Mouse (Mus musculus) CH12.LX (cell line): ENCODE measurements around the gene Cdh13. TPM values are rescaled to one million over a fixed set of nuclear protein-coding genes. Genes with fewer than 3 reads are reported as not detected.

ENCODE experiments used
- DNase-seq: peaks from one replicate; pipeline ENCODE4 v3.0.0-alpha.2; 2013; ENCODE audit errors: extremely low read depth
- H3K27ac ChIP-seq: 2 replicates; pipeline ENCODE4 v1.5.1; 2012; ENCODE audit warnings: low read depth, mild to moderate bottlenecking, control low read depth, moderate library complexity; ENCODE audit not compliant: insufficient read depth
- H3K27me3 ChIP-seq: replicated peaks from 2 replicates; pipeline ENCODE3; 2012; ENCODE audit warnings: inconsistent platforms
- H3K36me3 ChIP-seq, 2 experiments: replicated peaks in 1 of 2; 2 replicates each; pipeline versions ENCODE3 to v1.6.1; 2012; ENCODE audit warnings: inconsistent platforms in 1 of 2, low read length in 1 of 2, mild to moderate bottlenecking in 1 of 2, mixed read lengths in 1 of 2, moderate library complexity in 1 of 2; ENCODE audit not compliant: control insufficient read depth in 1 of 2, insufficient read depth in 1 of 2
- H3K4me1 ChIP-seq, 2 experiments: 2 replicates each; pipeline ENCODE4 v1.6.1; 2012; ENCODE audit warnings: inconsistent platforms in 1 of 2, moderate library complexity in 1 of 2; ENCODE audit not compliant: insufficient read depth in 2 of 2, control insufficient read depth in 1 of 2
- H3K4me2 ChIP-seq: 2 replicates; pipeline ENCODE4 v1.6.1; 2012; ENCODE audit warnings: low read depth, mild to moderate bottlenecking, control low read depth; ENCODE audit not compliant: poor library complexity, insufficient read depth, severe bottlenecking
- H3K4me3 ChIP-seq, 3 experiments: fragments of 150-350 bp in 1 of 3; sonication (generic) in 1 of 3; replicated peaks in 1 of 3; 2 replicates each; pipeline versions ENCODE3 to v1.5.1; 2011 to 2012; ENCODE audit warnings: low read depth in 2 of 3, low read length in 2 of 3, mild to moderate bottlenecking in 2 of 3, moderate library complexity in 2 of 3, control low read depth in 1 of 3, improper control_type of control experiment in 1 of 3, inconsistent platforms in 1 of 3, mixed read lengths in 1 of 3; ENCODE audit not compliant: poor library complexity in 1 of 3
- H3K79me2 ChIP-seq: replicated peaks from 2 replicates; pipeline ENCODE4 v1.6.1; 2012; ENCODE audit warnings: mild to moderate bottlenecking, moderate library complexity; ENCODE audit not compliant: control insufficient read depth, poor library complexity, insufficient read depth, severe bottlenecking; ENCODE audit errors: extremely low read depth
- H3K9ac ChIP-seq: 2 replicates; pipeline ENCODE4 v1.6.1; 2012; ENCODE audit warnings: low read depth, mild to moderate bottlenecking, control low read depth, moderate library complexity; ENCODE audit not compliant: insufficient read depth
- H3K9me3 ChIP-seq: replicated peaks from 2 replicates; pipeline ENCODE3; 2012; ENCODE audit warnings: low read length, inconsistent platforms, mixed read lengths
- BHLHE40 ChIP-seq: IDR thresholded peaks from 2 replicates; pipeline ENCODE4 v1.6.1; 2011; ENCODE audit warnings: mild to moderate bottlenecking, low read depth, low read length, improper control_type of control experiment
- CHD1 ChIP-seq: IDR thresholded peaks from 2 replicates; pipeline ENCODE4 v1.6.1; 2012; ENCODE audit warnings: low read depth, low read length, improper control_type of control experiment, inconsistent platforms
- CTCF ChIP-seq, 2 experiments: IDR thresholded peaks in 1 of 2; conservative IDR thresholded peaks in 1 of 2; 2 replicates each; pipeline ENCODE4 v1.5.1; 2011 to 2012; ENCODE audit warnings: low read depth in 2 of 2, low read length in 2 of 2, improper control_type of control experiment in 1 of 2, inconsistent platforms in 1 of 2, mild to moderate bottlenecking in 1 of 2, moderate library complexity in 1 of 2
- E2F4 ChIP-seq: IDR thresholded peaks from 2 replicates; pipeline ENCODE4 v1.6.1; 2011; ENCODE audit warnings: low read depth, low read length, improper control_type of control experiment; ENCODE audit not compliant: insufficient replicate concordance
- ELF1 ChIP-seq: IDR thresholded peaks from 2 replicates; pipeline ENCODE4 v1.6.1; 2014; ENCODE audit warnings: low read depth, mild to moderate bottlenecking, inconsistent platforms, low read length, improper control_type of control experiment
- EP300 ChIP-seq: IDR thresholded peaks from 2 replicates; pipeline ENCODE4 v1.6.1; 2011; ENCODE audit warnings: low read length, improper control_type of control experiment
- ETS1 ChIP-seq: conservative IDR thresholded peaks from 2 replicates; pipeline ENCODE4 v1.6.1; 2012; ENCODE audit warnings: low read depth, mild to moderate bottlenecking, inconsistent platforms, low read length, improper control_type of control experiment, moderate library complexity
- GABPA ChIP-seq: IDR thresholded peaks from 2 replicates; pipeline ENCODE4 v1.6.1; 2012; ENCODE audit warnings: low read depth, low read length, improper control_type of control experiment, inconsistent platforms; ENCODE audit not compliant: insufficient replicate concordance
- HCFC1 ChIP-seq: IDR thresholded peaks from 2 replicates; pipeline ENCODE4 v1.6.1; 2012; ENCODE audit warnings: low read depth, mild to moderate bottlenecking, inconsistent platforms, low read length, improper control_type of control experiment
- JUN ChIP-seq: IDR thresholded peaks from 2 replicates; pipeline ENCODE4 v1.6.1; 2011; ENCODE audit warnings: low read depth, mild to moderate bottlenecking, low read length, improper control_type of control experiment, moderate library complexity; ENCODE audit not compliant: insufficient read depth
- JUND ChIP-seq: conservative IDR thresholded peaks from 2 replicates; pipeline ENCODE4 v1.6.1; 2011; ENCODE audit warnings: low read depth, low read length, improper control_type of control experiment
- MAX ChIP-seq: IDR thresholded peaks from 2 replicates; pipeline ENCODE4 v1.6.1; 2011; ENCODE audit warnings: low read length, improper control_type of control experiment
- MEF2A ChIP-seq: IDR thresholded peaks from 2 replicates; pipeline ENCODE4 v1.6.1; 2014; ENCODE audit warnings: low read depth, mild to moderate bottlenecking, inconsistent platforms, low read length, improper control_type of control experiment, borderline replicate concordance
- MYC ChIP-seq: IDR thresholded peaks from 2 replicates; pipeline ENCODE4 v1.6.1; 2011; ENCODE audit warnings: low read depth, mild to moderate bottlenecking, improper control_type of control experiment, low read length
- POLR2AphosphoS2 ChIP-seq: IDR thresholded peaks from 2 replicates; pipeline ENCODE4 v1.6.1; 2011; ENCODE audit warnings: low read depth, low read length, improper control_type of control experiment
- RAD21 ChIP-seq: IDR thresholded peaks from 2 replicates; pipeline ENCODE4 v1.6.1; 2011; ENCODE audit warnings: low read depth, mild to moderate bottlenecking, low read length, improper control_type of control experiment, moderate library complexity
- SIN3A ChIP-seq: IDR thresholded peaks from 2 replicates; pipeline ENCODE4 v1.6.1; 2012; ENCODE audit warnings: low read length, improper control_type of control experiment, inconsistent platforms
- SMC3 ChIP-seq: IDR thresholded peaks from 2 replicates; pipeline ENCODE4 v1.6.1; 2011; ENCODE audit warnings: low read depth, low read length, improper control_type of control experiment
- UBTF ChIP-seq: IDR thresholded peaks from 2 replicates; pipeline ENCODE4 v1.6.1; 2012; ENCODE audit warnings: low read depth, mild to moderate bottlenecking, inconsistent platforms, low read length, improper control_type of control experiment, moderate library complexity
- USF1 ChIP-seq: IDR thresholded peaks from 2 replicates; pipeline ENCODE4 v1.6.1; 2014; ENCODE audit warnings: low read depth, mild to moderate bottlenecking, inconsistent platforms, low read length, improper control_type of control experiment
- USF2 ChIP-seq: conservative IDR thresholded peaks from 2 replicates; pipeline ENCODE4 v1.6.1; 2011; ENCODE audit warnings: low read depth, low read length, improper control_type of control experiment
- ZC3H11A ChIP-seq: IDR thresholded peaks from 2 replicates; pipeline ENCODE4 v1.6.1; 2012; ENCODE audit warnings: low read depth, mild to moderate bottlenecking, inconsistent platforms, low read length, improper control_type of control experiment
- ZKSCAN1 ChIP-seq: IDR thresholded peaks from 2 replicates; pipeline ENCODE4 v1.6.1; 2012; ENCODE audit warnings: low read depth, inconsistent platforms, low read length, improper control_type of control experiment, borderline replicate concordance
- ZMIZ1 ChIP-seq: IDR thresholded peaks from 2 replicates; pipeline ENCODE4 v1.6.1; 2012; ENCODE audit warnings: low read depth, mild to moderate bottlenecking, inconsistent platforms, low read length, improper control_type of control experiment
- dilution Hi-C: fragments of 300-500 bp; cut with MboI; formaldehyde crosslinking; loops from 2 replicates; pipeline ENCODE4 v1.14.3; 2020; ENCODE audit warnings: low sequenced_read_pairs; ENCODE audit not compliant: extremely low pct_unique_long_range_greater_than_20kb, extremely low pct_ligation_motif_present
- in situ Hi-C: fragments of 300-500 bp; cut with MboI; formaldehyde crosslinking; loops from 3 replicates; pipeline ENCODE4 v1.14.3; 2019; ENCODE audit warnings: low sequenced_read_pairs, low pct_ligation_motif_present, low pct_unique_long_range_greater_than_20kb, mixed read lengths
- polyA plus RNA-seq: library from polyadenylated mRNA; unstranded; fragments of >175 nt; gene quantifications from 2 replicates; pipeline ENCODE4 v1.2.1, GENCODE M21; 2012; ENCODE audit warnings: low read depth; ENCODE audit not compliant: insufficient read length
- total RNA-seq, 2 experiments: library from RNA; depleted of rRNA; stranded (reverse); fragments of 300-350 nt in 1 of 2; fragments of >200 nt in 1 of 2; gene quantifications; 2 replicates each; pipeline ENCODE4 v1.2.3; 2012 to 2014

Cdh13 gene
- total and polyA plus RNA-seq, 3 experiments, result not detected

DNA sequence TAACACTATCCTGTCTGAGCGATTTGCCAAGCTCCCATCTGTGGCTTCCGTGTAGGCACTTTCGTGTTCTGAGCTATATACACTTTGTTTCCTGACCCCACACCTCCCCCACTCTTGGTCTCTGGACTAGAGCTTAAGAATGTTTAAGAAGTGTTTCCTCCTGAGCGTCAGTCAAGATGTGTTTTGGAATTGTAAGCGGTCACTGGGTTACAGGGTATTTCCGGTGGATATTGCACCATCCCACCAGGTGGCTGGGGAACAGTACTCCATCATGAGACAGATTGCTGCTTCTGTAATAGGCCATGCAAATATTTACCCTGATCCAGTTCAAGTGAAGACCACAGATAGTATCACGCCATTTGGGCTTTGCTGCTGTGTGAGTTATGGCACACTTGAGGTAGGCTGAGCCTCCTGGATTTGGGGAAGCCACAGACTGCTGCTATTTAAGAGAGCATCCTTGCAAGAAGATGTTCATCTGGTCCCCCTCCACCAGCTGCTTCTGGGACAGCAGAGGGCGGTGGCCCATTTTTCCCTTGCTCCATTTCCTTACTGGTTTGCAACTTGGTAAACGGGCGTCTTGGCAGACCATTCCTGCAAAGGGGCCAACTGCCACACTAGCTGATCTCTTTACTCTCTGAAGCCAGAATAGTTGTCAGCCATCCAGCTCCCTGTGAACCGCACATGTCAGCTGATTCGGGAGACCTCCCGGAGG lies 234.7 kb downstream of the Cdh13 start:
- H3K4me2 ChIP-seq, result no peak overlapping the region

DNA sequence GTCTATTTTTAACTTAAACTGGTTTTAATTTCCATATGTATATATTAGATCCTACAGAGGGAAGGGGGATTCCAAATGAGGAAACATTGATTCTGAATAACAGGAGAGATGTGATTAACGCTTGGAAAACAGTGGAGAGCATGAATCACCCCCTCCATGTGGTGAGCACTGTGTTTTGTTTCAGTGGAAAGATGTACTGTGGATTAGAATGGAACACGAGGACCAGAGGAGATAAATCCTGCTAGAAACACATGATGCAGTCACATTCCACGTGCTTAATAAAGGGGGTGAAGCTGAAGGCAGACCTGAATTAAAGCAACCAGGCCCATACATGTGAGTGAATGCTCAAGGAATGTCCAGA lies 235.2 kb downstream of the Cdh13 start:
- H3K36me3 ChIP-seq, result no peaks in the 10 kb centered on the region
- in situ Hi-C loops, result no loop called here
- H3K79me2 ChIP-seq, result no peaks in the 10 kb centered on the region
- no peak overlapping the region for H3K4me3 ChIP-seq
- no peak overlapping the region for H3K4me2 ChIP-seq
- dilution Hi-C loops, result no loop called here
- H3K9me3 ChIP-seq, result peaks cover 85% of the 10 kb centered on the region
- no peak for TF ChIP-seq MAX
- TF ChIP-seq USF2, result no peak
- no peak for TF ChIP-seq JUN
- no peak for TF ChIP-seq USF1
- no peak for TF ChIP-seq SMC3
- no peak for TF ChIP-seq GABPA
- no peaks in the 10 kb centered on the region for H3K27me3 ChIP-seq
- H3K9ac ChIP-seq, result no peak overlapping the region
- H3K27ac ChIP-seq, result no peak overlapping the region
- DNase-seq, result no peak
- H3K4me1 ChIP-seq, result no peaks in the 10 kb centered on the region

More for the DNA sequence above, 234.7 kb downstream of the Cdh13 start:
- Histone ChIP-seq H3K9ac (no peak overlapping the region), H3K27ac (no peak overlapping the region), H3K4me3 (no peak overlapping the region), H3K27me3 (no peaks in the 10 kb centered on the region), H3K9me3 (peaks cover 87% of the 10 kb centered on the region), H3K36me3 (no peaks in the 10 kb centered on the region), H3K79me2 (no peaks in the 10 kb centered on the region), H3K4me1 (no peaks in the 10 kb centered on the region)
- in situ Hi-C loops (no loop called here), dilution Hi-C loops (no loop called here)
- TF ChIP-seq ZC3H11A (no peak), UBTF (no peak), MYC (no peak), MEF2A (no peak), ZKSCAN1 (no peak), USF1 (no peak), E2F4 (no peak), BHLHE40 (no peak), CTCF (conservative IDR thresholded peaks at IDR 0.05 in 1 of 2, IDR thresholded peaks at IDR 0.05 in 1 of 2; ENCODE audit: low read depth in 2 of 2, low read length in 2 of 2) (no peak), ELF1 (no peak), JUND (no peak), CHD1 (no peak), MAX (no peak), HCFC1 (no peak), ZMIZ1 (no peak), ETS1 (no peak), POLR2AphosphoS2 (no peak), EP300 (no peak), RAD21 (no peak), SIN3A (no peak)
- DNase-seq, result no peak
